Mouse (Mus musculus) lung, postnatal 0 days (tissue): ENCODE data around the gene Chchd6. TPM values are rescaled to one million over a fixed set of nuclear protein-coding genes. Genes with fewer than 3 reads are reported as not detected.

Source experiments
- ATAC-seq: fragments of 200-750 bp; cut with Nextera tagmentation; 2 replicates; pipeline ENCODE4 v1.8.0; 2017; ENCODE audit warnings: moderate library complexity
- DNase-seq: peaks from one replicate; pipeline ENCODE4 v3.0.0-alpha.2; 2016; ENCODE audit warnings: low spot score
- H3K27ac ChIP-seq: fragments of 300-500 bp; sonication (generic); 2 replicates; pipeline ENCODE4 v1.5.1; 2014; ENCODE audit warnings: antibody characterized with exemption, mild to moderate bottlenecking, low read length, mixed read lengths
- H3K27me3 ChIP-seq: fragments of 300-500 bp; sonication (generic); replicated peaks from 2 replicates; pipeline ENCODE4 v1.6.1; 2014; ENCODE audit warnings: low read length, mixed read lengths; ENCODE audit not compliant: insufficient read depth
- H3K36me3 ChIP-seq: fragments of 300-500 bp; sonication (generic); 2 replicates; pipeline ENCODE4 v1.6.1; 2014; ENCODE audit warnings: low read length, mixed read lengths; ENCODE audit not compliant: insufficient read depth
- H3K4me1 ChIP-seq: fragments of 300-500 bp; sonication (generic); 2 replicates; pipeline ENCODE4 v1.6.1; 2014; ENCODE audit warnings: antibody characterized with exemption, low read depth, low read length, mixed read lengths; ENCODE audit not compliant: insufficient read depth
- H3K4me2 ChIP-seq: fragments of 300-500 bp; sonication (generic); replicated peaks from 2 replicates; pipeline ENCODE4 v1.6.1; 2014; ENCODE audit warnings: low read depth, mild to moderate bottlenecking, low read length, moderate library complexity, mixed read lengths
- H3K4me3 ChIP-seq: fragments of 300-500 bp; sonication (generic); 2 replicates; pipeline ENCODE4 v1.5.1; 2014; ENCODE audit warnings: low read depth, low read length
- H3K9ac ChIP-seq: fragments of 300-500 bp; sonication (generic); replicated peaks from 2 replicates; pipeline ENCODE4 v1.6.1; 2014; ENCODE audit warnings: low read depth, mild to moderate bottlenecking
- H3K9me3 ChIP-seq: fragments of 300-500 bp; sonication (generic); 2 replicates; pipeline ENCODE4 v1.6.1; 2016; ENCODE audit warnings: low read length, mixed read lengths
- CTCF ChIP-seq: IDR thresholded peaks from 2 replicates; pipeline ENCODE4 v1.5.1; 2016; ENCODE audit warnings: antibody characterized with exemption, mild to moderate bottlenecking
- EP300 ChIP-seq: IDR thresholded peaks from 2 replicates; pipeline ENCODE4 v1.6.1; 2016; ENCODE audit warnings: antibody characterized with exemption, mild to moderate bottlenecking, control low read depth
- whole genome bisulfite sequencing: fragments of 180-500 bp; shearing (Covaris S2); extraction: QIAGEN DNeasy Blood & Tissue Kit; methylation state at CpG from one replicate; pipeline ENCODE4 v1.1.7; 2014; 5-methylcytosine and 5-hydroxymethylcytosine counted together
- polyA plus RNA-seq: library from polyadenylated mRNA; unstranded; fragments of >200 nt; fragmentation: Nextera tagmentation; extraction: Ambion mirVana; gene quantifications from 2 replicates; pipeline ENCODE4 v1.2.1, GENCODE M21; 2015

The Chchd6 gene
- polyA plus RNA-seq, 1 experiment from 2014 or later, result 25.0 TPM

DNA sequence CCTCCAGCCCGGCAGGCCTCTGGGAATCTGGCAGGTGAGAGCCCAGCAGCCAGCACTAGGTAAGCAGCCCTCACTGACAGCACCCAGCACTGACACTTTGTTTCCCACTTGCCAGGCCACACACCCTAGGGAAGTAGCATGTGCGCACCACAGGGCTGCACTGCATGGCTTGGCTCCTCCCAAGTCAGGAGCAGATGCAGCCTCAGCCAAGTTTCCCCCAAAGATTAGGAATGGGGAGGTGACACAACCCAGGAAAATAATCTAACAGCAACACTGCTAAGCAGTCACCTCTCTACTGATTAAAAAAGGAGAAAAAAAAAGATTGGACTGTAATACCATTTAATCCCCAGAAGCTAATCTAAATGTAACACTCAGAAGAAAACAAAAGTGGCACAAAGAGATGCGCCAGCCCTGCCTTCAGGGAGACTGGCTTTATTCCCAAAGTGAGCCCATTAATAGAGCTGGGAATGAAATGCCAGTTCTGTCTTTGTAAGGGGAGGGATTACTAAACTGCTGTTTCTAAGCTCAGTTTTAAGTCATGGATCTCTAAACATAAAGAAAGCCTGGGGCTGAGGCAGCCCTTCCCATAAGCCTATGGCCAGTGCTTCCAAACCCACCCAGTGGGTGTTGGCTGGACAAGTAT, 188.1 kb downstream of the Chchd6 start:
- Histone ChIP-seq H3K4me1 (no peaks in the 10 kb centered on the region), H3K9me3 (no peaks in the 10 kb centered on the region), H3K4me3 (no peak overlapping the region), H3K36me3 (no peaks in the 10 kb centered on the region), H3K27me3 (no peaks in the 10 kb centered on the region), H3K27ac (no peak overlapping the region), H3K4me2 (no peak overlapping the region), H3K9ac (no peak overlapping the region)
- DNase-seq, result no peak
- TF ChIP-seq EP300 (no peak), CTCF (no peak)
- no peak for ATAC-seq
- 70% methylated on average over 3 of the region's 3 CpGs for WGBS

- ATAC-seq, result no peak
- 81% methylated on average over 2 of the region's 2 CpGs for WGBS
- no peak for TF ChIP-seq EP300
- TF ChIP-seq CTCF, result no peak
Observed at GRCm38 (mm10) chr6:89404964-89405363, 190.5 kb downstream of the Chchd6 start.

GRCm38 (mm10) chr6:89403257-89404225, 191.9 kb downstream of the Chchd6 start:
- no peak overlapping the region for H3K4me3 ChIP-seq
- no peaks in the 10 kb centered on the region for H3K27me3 ChIP-seq
- H3K9ac ChIP-seq, result no peak overlapping the region
- ATAC-seq, result peak; percentile 28; the same call in 1 of the 2 replicates
- WGBS, result 56% methylated on average over 2 of the region's 2 CpGs
- H3K27ac ChIP-seq, result no peak overlapping the region
- H3K4me2 ChIP-seq, result no peak overlapping the region
- no peak for DNase-seq
- no peaks in the 10 kb centered on the region for H3K4me1 ChIP-seq
- no peaks in the 10 kb centered on the region for H3K9me3 ChIP-seq
- no peaks in the 10 kb centered on the region for H3K36me3 ChIP-seq
- no peak for TF ChIP-seq CTCF
- no peak for TF ChIP-seq EP300

More at GRCm38 (mm10) chr6:89404964-89405363, 190.5 kb downstream of the Chchd6 start:
- no peak overlapping the region for H3K4me3 ChIP-seq
- no peaks in the 10 kb centered on the region for H3K27me3 ChIP-seq
- H3K9ac ChIP-seq, result no peak overlapping the region
- H3K27ac ChIP-seq, result no peak overlapping the region
- no peaks in the 10 kb centered on the region for H3K4me1 ChIP-seq
- H3K4me2 ChIP-seq, result no peak overlapping the region
- H3K9me3 ChIP-seq, result no peaks in the 10 kb centered on the region
- no peaks in the 10 kb centered on the region for H3K36me3 ChIP-seq
- no peak for DNase-seq

- H3K9ac ChIP-seq, result no peak overlapping the region
- TF ChIP-seq EP300 (no peak), CTCF (no peak)
- H3K36me3 ChIP-seq, result no peaks in the 10 kb centered on the region
- ATAC-seq (no peak), DNase-seq (no peak)
- H3K4me3 ChIP-seq, result no peak overlapping the region
- no peaks in the 10 kb centered on the region for H3K27me3 ChIP-seq
- H3K4me1 ChIP-seq, result no peaks in the 10 kb centered on the region
- H3K27ac ChIP-seq, result no peak overlapping the region
- H3K4me2 ChIP-seq, result no peak overlapping the region
- 97% methylated on average over 2 of the region's 2 CpGs for WGBS
- H3K9me3 ChIP-seq, result no peaks in the 10 kb centered on the region
Observed at GRCm38 (mm10) chr6:89402406-89402805, 193.0 kb downstream of the Chchd6 start.

- ATAC-seq (no peak), DNase-seq (no peak)
- no peaks in the 10 kb centered on the region for H3K4me1 ChIP-seq
- H3K9ac ChIP-seq, result no peak overlapping the region
- no peaks in the 10 kb centered on the region for H3K27me3 ChIP-seq
- TF ChIP-seq EP300 (no peak), CTCF (no peak)
- 88% methylated on average over 1 of the region's 1 CpGs for WGBS
- H3K4me2 ChIP-seq, result no peak overlapping the region
- no peaks in the 10 kb centered on the region for H3K9me3 ChIP-seq
- H3K27ac ChIP-seq, result no peak overlapping the region
- no peak overlapping the region for H3K4me3 ChIP-seq
- no peaks in the 10 kb centered on the region for H3K36me3 ChIP-seq
Observed at GRCm38 (mm10) chr6:89399564-89399963, 195.9 kb downstream of the Chchd6 start.

GRCm38 (mm10) chr6:89397919-89398318, 197.5 kb downstream of the Chchd6 start:
- Histone ChIP-seq H3K27ac (no peak overlapping the region), H3K4me3 (no peak overlapping the region), H3K36me3 (no peaks in the 10 kb centered on the region), H3K9ac (no peak overlapping the region), H3K4me1 (no peaks in the 10 kb centered on the region), H3K27me3 (no peaks in the 10 kb centered on the region), H3K4me2 (no peak overlapping the region), H3K9me3 (no peaks in the 10 kb centered on the region)
- ATAC-seq (no peak), DNase-seq (no peak)
- 72% methylated on average over 4 of the region's 4 CpGs for WGBS
- TF ChIP-seq CTCF (no peak), EP300 (no peak)
